Mouse (Mus musculus) erythroblast, adult 5-6 weeks (primary cell): Measurements from ENCODE around the gene Hsd17b7. TPM values are rescaled to one million over a fixed set of nuclear protein-coding genes. Genes with fewer than 3 reads are reported as not detected.

ENCODE experiments used
- total RNA-seq, 2 experiments: library from RNA; stranded (forward) in 1 of 2; stranded (reverse) in 1 of 2; fragments of 150-400 nt in 1 of 2; fragments of 200-764, 138-1000 nt in 1 of 2; gene quantifications; 2 replicates each; pipeline versions ENCODE4 v1.2.3 to v1.2.4; 2015 to 2017; ENCODE audit warnings: low replicate concordance in 2 of 2

Gene Hsd17b7
- total RNA-seq, 2 experiments from 2014 or later, result 0.60 to 0.77 TPM

Other genes with a start within 250 kb of the Hsd17b7 start
- not detected in 2 replicates for gene Rgs4, start 221.6 kb downstream of the Hsd17b7 start, total RNA-seq (2015; ENCODE audit: low replicate concordance)
- not detected in 2 replicates for gene Rgs4, start 221.6 kb downstream of the Hsd17b7 start, total RNA-seq (2017; ENCODE audit: low replicate concordance)
- gene Ccdc190, start 40.6 kb downstream of the Hsd17b7 start, total RNA-seq (2015; ENCODE audit: low replicate concordance), result not detected in 2 replicates
- not detected in 2 replicates for gene Ccdc190, start 40.6 kb downstream of the Hsd17b7 start, total RNA-seq (2017; ENCODE audit: low replicate concordance)
- not detected in 2 replicates for gene Ddr2, start 141.5 kb upstream of the Hsd17b7 start, total RNA-seq (2015; ENCODE audit: low replicate concordance)
- gene Ddr2, start 141.5 kb upstream of the Hsd17b7 start, total RNA-seq (2017; ENCODE audit: low replicate concordance), result 0.60 TPM in 1 of 2 replicates, not detected in the other
- gene Uap1, start 205.7 kb upstream of the Hsd17b7 start, total RNA-seq (2015; ENCODE audit: low replicate concordance), result 29.2 and 31.1 TPM in 2 replicates
- 14.8 and 20.4 TPM in 2 replicates for gene Uap1, start 205.7 kb upstream of the Hsd17b7 start, total RNA-seq (2017; ENCODE audit: low replicate concordance)
- gene Uhmk1, start 246.2 kb upstream of the Hsd17b7 start, total RNA-seq (2015; ENCODE audit: low replicate concordance), result 18.8 and 22.4 TPM in 2 replicates
- gene Uhmk1, start 246.2 kb upstream of the Hsd17b7 start, total RNA-seq (2017; ENCODE audit: low replicate concordance), result 26.6 and 34.4 TPM in 2 replicates